Mouse (Mus musculus) testis, adult 2 months (tissue): ENCODE measurements around the gene Atf7. TPM values are rescaled to one million over a fixed set of nuclear protein-coding genes. Genes with fewer than 3 reads are reported as not detected.
A peak's percentile ranks its signal among the peaks of the same experiment; 100 is the strongest.

ENCODE experiments used
- H3K27ac ChIP-seq: fragments of 200-500 bp; 2 replicates; pipeline ENCODE4 v1.5.1; 2012; ENCODE audit warnings: low read depth, low read length; ENCODE audit not compliant: control insufficient read depth, insufficient read depth
- H3K27me3 ChIP-seq: fragments of 200-500 bp; 2 replicates; pipeline ENCODE4 v1.6.1; 2012; ENCODE audit warnings: mild to moderate bottlenecking, low read length, moderate library complexity; ENCODE audit not compliant: control insufficient read depth, insufficient read depth
- H3K36me3 ChIP-seq: fragments of 200-500 bp; 2 replicates; pipeline ENCODE4 v1.6.1; 2012; ENCODE audit warnings: mild to moderate bottlenecking, low read length; ENCODE audit not compliant: control insufficient read depth, insufficient read depth
- H3K4me1 ChIP-seq: fragments of 200-500 bp; 2 replicates; pipeline ENCODE4 v1.6.1; 2012; ENCODE audit warnings: low read length; ENCODE audit not compliant: control insufficient read depth, insufficient read depth
- H3K4me3 ChIP-seq: fragments of 200-500 bp; 2 replicates; pipeline ENCODE4 v1.5.1; 2012; ENCODE audit warnings: low read depth, mild to moderate bottlenecking, low read length, moderate library complexity, mixed read lengths; ENCODE audit not compliant: control insufficient read depth
- CTCF ChIP-seq: fragments of 200-500 bp; IDR thresholded peaks from 2 replicates; pipeline ENCODE4 v1.5.1; 2012; ENCODE audit warnings: low read depth, mild to moderate bottlenecking, inconsistent platforms, low read length, moderate library complexity; ENCODE audit not compliant: control insufficient read depth, insufficient read depth, insufficient replicate concordance
- POLR2A ChIP-seq: fragments of 200-500 bp; IDR thresholded peaks from 2 replicates; pipeline ENCODE4 v1.6.1; 2012; ENCODE audit warnings: low read depth, mild to moderate bottlenecking, inconsistent platforms, low read length, moderate library complexity; ENCODE audit not compliant: control insufficient read depth
- polyA plus RNA-seq: library from polyadenylated mRNA; depleted of rRNA; stranded (reverse); fragments of >200 nt; gene quantifications from 2 replicates; pipeline ENCODE4 v1.2.3, GENCODE M21; 2012

Atf7 gene
- polyA plus RNA-seq, 1 experiment, result 42.9 TPM

DNA sequence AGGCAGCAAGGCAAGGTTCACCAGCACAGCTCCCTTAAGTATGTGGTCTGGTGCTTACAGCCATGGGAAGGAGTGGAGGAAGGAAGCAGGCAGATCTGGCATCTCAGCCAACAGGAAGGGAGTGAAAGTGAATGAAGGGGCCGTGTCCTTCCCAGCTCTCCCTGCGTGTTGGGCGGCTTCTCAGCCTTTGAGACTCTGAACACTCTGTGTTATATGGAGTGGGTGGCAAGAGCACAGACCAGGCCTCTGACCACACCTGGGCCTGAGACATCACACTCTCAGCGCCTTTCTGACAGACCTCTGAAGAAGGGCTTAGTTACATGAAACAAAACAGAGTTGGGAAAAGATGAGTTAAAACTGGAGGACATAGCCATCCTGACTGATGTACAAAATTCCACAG lies 94.7 kb downstream of the Atf7 start:
- no peak for TF ChIP-seq CTCF
- Histone ChIP-seq H3K27me3 (no peaks in the 10 kb centered on the region), H3K27ac (no peak overlapping the region), H3K36me3 (peaks cover 2% of the 10 kb centered on the region), H3K4me3 (no peak overlapping the region), H3K4me1 (no peaks in the 10 kb centered on the region)

DNA sequence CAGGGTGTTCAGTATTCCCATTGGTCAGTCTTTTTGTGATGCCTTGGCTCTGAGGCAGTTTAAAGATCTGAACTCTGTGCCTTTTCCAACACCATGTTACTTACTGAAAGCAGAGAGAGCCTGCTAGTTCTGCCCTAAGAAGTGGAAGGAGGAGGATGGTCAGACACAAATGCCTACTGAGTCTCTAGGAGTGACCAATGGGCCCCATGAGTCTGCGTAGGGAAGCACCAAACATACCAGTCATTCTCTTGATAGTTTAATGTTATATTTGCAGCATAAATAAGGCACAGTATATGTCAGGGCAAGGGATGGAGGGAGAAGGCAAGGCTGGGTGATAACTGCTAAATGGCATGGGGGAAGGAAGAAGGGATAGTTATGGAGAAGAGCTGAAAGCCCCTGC lies 96.9 kb downstream of the Atf7 start:
- Histone ChIP-seq H3K27me3 (no peaks in the 10 kb centered on the region), H3K27ac (no peak overlapping the region), H3K36me3 (no peaks in the 10 kb centered on the region; the same call in 1 of the 2 replicates), H3K4me3 (no peak overlapping the region), H3K4me1 (no peaks in the 10 kb centered on the region)
- no peak for TF ChIP-seq CTCF
- TF ChIP-seq POLR2A, result no peak

GRCm38 (mm10) chr15:102527936-102528335 lies 97.3 kb downstream of the Atf7 start:
- Histone ChIP-seq H3K4me3 (no peak overlapping the region), H3K4me1 (no peaks in the 10 kb centered on the region), H3K27ac (no peak overlapping the region), H3K27me3 (no peaks in the 10 kb centered on the region), H3K36me3 (no peaks in the 10 kb centered on the region; the same call in 1 of the 2 replicates)
- TF ChIP-seq CTCF (peak; percentile 46; the same call in 1 of the 2 replicates), POLR2A (no peak)

DNA sequence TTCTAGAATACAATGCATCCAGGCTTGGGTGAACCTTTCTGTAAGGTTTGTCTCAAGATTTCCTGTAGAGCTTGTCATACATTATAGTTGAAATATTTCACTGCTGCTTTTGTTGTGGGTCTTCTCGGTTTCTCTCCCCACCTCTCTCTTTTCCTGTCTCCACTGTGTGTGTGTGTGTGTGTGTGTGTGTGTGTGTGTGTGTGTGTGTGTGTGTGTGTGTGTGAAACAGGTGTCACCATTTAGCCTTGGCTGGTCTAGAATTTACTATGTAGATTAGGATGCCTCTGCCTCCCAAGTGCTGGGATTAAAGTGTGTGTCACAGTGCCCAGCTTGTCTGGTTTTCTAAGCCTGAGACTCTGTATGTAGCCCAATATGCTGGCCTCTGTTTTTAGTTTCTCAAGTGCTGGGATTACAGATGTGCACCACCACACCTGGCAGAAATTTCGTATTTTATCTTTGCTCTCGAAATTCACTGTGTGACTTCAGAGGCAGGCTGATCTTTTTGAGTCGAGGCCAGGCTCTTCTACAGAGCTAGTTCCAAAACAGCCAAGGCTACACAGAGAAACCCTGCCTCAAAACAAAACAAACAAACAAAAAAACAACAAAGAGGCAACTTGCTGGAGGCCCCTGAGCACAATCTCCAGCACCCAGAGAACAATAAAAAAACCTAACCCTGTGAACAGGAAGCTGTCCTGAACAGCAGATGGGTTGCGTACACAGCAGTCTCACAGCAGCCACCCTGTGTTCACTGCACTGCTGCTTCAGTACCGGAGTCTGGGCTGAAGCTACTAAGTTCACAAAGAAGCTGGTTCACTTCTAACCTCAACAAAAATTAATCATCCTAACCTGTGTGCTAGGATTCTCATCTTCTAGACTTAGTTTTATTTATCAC lies 98.9 kb downstream of the Atf7 start:
- H3K27ac ChIP-seq, result no peak overlapping the region
- no peak overlapping the region for H3K4me3 ChIP-seq
- TF ChIP-seq POLR2A (no peak), CTCF (no peak)
- no peaks in the 10 kb centered on the region for H3K4me1 ChIP-seq
- no peaks in the 10 kb centered on the region; the same call in 1 of the 2 replicates for H3K36me3 ChIP-seq
- no peaks in the 10 kb centered on the region for H3K27me3 ChIP-seq

DNA sequence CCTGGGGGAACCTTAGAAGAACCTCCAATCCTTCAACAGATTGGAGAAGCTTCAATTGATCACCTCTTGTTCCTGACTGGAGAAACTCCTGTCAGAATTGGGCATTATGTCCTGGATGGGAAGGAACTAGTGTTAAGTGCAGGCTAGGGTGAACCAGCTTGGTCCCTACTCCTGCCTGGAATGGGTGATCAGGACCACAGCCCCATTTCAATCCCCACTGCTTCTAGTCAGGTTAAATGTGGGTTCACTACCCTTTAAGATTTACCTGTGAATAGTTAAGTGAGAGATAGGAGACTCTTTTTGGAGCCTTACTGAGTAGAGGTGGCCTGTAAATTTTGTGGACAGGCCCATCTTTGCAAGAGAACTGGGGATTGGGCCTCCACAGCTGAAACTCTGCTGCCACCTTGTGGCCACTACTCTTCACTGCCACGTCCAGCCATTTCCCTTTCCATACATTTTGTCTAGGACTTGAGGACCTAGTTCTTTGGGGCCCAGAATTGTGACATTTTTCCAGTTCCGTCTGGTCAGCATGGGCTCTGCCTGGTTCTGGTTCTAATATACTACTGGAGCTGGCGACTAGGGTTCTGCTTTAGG lies 100.3 kb downstream of the Atf7 start, which contains the start of gene Npff:
Gene Npff (minus strand): TSS at position 51 of the 594 bp plus-strand sequence.
- Histone ChIP-seq H3K4me1 (no peaks in the 10 kb centered on the region), H3K27me3 (no peaks in the 10 kb centered on the region), H3K4me3 (no peak within 1 kb of the TSS), H3K27ac (no peak within 1 kb of the TSS), H3K36me3 (no peaks in the 10 kb centered on the region; the same call in 1 of the 2 replicates)
- TF ChIP-seq POLR2A, result no peak
- TF ChIP-seq CTCF, result peak; percentile 82

GRCm38 (mm10) chr15:102521480-102521879 lies 103.8 kb downstream of the Atf7 start:
- TF ChIP-seq POLR2A, result no peak
- Histone ChIP-seq H3K36me3 (no peaks in the 10 kb centered on the region; the same call in 1 of the 2 replicates), H3K27me3 (no peaks in the 10 kb centered on the region), H3K4me3 (no peak overlapping the region), H3K27ac (no peak overlapping the region), H3K4me1 (peaks cover 12% of the 10 kb centered on the region)

DNA sequence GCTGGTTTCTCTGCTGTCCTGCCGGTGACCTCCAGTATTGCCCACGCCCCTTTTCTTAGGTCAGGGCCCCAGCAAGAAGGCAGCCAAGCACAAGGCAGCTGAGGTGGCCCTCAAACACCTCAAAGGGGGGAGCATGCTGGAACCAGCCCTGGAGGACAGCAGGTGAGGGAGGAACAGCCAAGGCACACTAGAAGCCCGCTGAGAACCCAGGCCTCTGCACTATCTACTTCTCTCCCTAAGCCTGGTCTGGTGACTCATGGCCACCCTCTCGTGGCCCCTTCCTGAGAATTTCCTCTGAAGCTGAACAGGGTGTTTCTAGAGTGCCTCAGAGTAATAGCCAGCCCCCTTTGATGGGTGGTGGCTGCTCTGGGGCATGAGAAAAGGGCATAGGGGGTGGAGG lies 104.8 kb downstream of the Atf7 start:
- no peak for TF ChIP-seq POLR2A
- no peak for TF ChIP-seq CTCF
- Histone ChIP-seq H3K36me3 (no peaks in the 10 kb centered on the region; the same call in 1 of the 2 replicates), H3K27ac (no peak overlapping the region), H3K4me3 (no peak overlapping the region), H3K27me3 (no peaks in the 10 kb centered on the region), H3K4me1 (peaks cover 19% of the 10 kb centered on the region)
